ENCODE assay signal across 16 mouse cellular contexts in the genomic region with DNA sequence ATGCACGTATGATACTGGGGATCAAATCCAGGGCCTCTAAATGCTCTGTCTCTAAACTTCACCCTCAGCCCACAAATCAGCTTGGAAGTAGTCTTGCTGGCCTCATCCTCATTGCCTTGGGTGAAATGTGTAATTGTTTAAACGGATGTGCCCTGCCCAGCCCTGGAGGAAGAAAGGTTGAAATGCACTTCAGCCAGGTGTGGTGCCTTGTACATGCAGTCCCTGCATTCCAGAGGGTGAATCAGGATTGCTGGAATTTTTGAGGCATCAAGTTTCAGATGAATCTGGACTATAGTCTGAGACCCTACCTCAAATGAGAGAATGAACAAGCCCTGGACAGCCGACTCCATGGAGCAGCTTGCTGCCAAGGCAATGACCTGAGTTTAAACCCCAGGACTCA. TPM values are rescaled to one million over a fixed set of nuclear protein-coding genes. Genes with fewer than 3 reads are reported as not detected.
DNase-seq lines count a peak whose midpoint lies in the region; ATAC-seq and TF ChIP-seq lines count a peak whose summit lies in the region.
"Had no signal": no experiment of that assay in that cellular context is flagged by ENCODE, and none has a peak within 500 bp of the region (broad histone marks: within the 10 kb centered on the region; RNA-seq: fewer than 3 reads in every experiment).

No protein-coding gene starts in this region.

- no peak overlapping the region for H3K4me2 ChIP-seq in kidney, postnatal 0 days (ENCODE audit: low read length)
- no peak overlapping the region for H3K4me2 ChIP-seq in stomach, embryonic 15.5 days
- H3K4me2 ChIP-seq: heart, embryonic 11.5 days; liver, embryonic 15.5 days had no signal

- H3K36me3 ChIP-seq in kidney, postnatal 0 days (ENCODE audit: insufficient read depth, low read length) = no peaks in the 10 kb centered on the region
- H3K36me3 ChIP-seq in ES-E14 (ENCODE audit: control insufficient read depth, insufficient read depth, low read length, poor library complexity, severe bottlenecking) = no peaks in the 10 kb centered on the region
- no peaks in the 10 kb centered on the region for H3K36me3 ChIP-seq in stomach, embryonic 15.5 days
- H3K36me3 ChIP-seq: hindbrain, embryonic 10.5 days; liver, embryonic 15.5 days had no signal

- H3K9ac ChIP-seq in kidney, postnatal 0 days (ENCODE audit: low read depth, low read length) = no peak overlapping the region
- no peak overlapping the region for H3K9ac ChIP-seq in ES-E14 (ENCODE audit: insufficient read depth, low read depth, low read length, poor library complexity, severe bottlenecking)
- no peak overlapping the region for H3K9ac ChIP-seq in stomach, embryonic 15.5 days
- H3K9ac ChIP-seq: liver, embryonic 15.5 days had no signal

- no peaks in the 10 kb centered on the region for H3K27me3 ChIP-seq in kidney, postnatal 0 days (ENCODE audit: insufficient read depth, low read length)
- H3K27me3 ChIP-seq in stomach, embryonic 15.5 days (replicated peaks) = no peaks in the 10 kb centered on the region
- H3K27me3 ChIP-seq: liver, embryonic 15.5 days had no signal

- in situ Hi-C loops in ES-E14 (cut with MboI; ENCODE audit: low sequenced_read_pairs in 2 of 2, unreplicated experiment in 2 of 2) = no loop called here

- 43% methylated on average over 3 of the region's 3 CpGs for WGBS in kidney, postnatal 0 days
- WGBS in stomach, embryonic 15.5 days = 35% methylated on average over 3 of the region's 3 CpGs

- no peak for ATAC-seq in kidney, postnatal 0 days (replicated peaks; ENCODE audit: low FRiP score, low read depth)
- no peak for ATAC-seq in stomach, embryonic 15.5 days (ENCODE audit: insufficient read depth, low FRiP score, low read depth)

- 0 out of 2 replicates have a peak overlapping the region, but pooled peaks have one; percentile 4 for H3K27ac ChIP-seq in kidney, postnatal 0 days
- peak overlapping the region; percentile 86 for H3K27ac ChIP-seq in ES-E14 (ENCODE audit: insufficient read depth, low read depth, low read length, poor library complexity, severe bottlenecking)
- peak overlapping the region; percentile 62; the same call in 1 of the 2 replicates for H3K27ac ChIP-seq in stomach, embryonic 15.5 days
- H3K27ac ChIP-seq: hindbrain, embryonic 10.5 days; left cerebral cortex, adult 2 months; liver, embryonic 15.5 days had no signal

- no peak overlapping the region for H3K4me3 ChIP-seq in kidney, postnatal 0 days (replicated peaks; ENCODE audit: low read depth, low read length)
- H3K4me3 ChIP-seq in ES-E14 (ENCODE audit: insufficient read depth in 1 of 2, low read depth in 1 of 2, low read length in 2 of 2, poor library complexity in 1 of 2, severe bottlenecking in 1 of 2) = no peak overlapping the region
- H3K4me3 ChIP-seq in stomach, embryonic 15.5 days (replicated peaks) = no peak overlapping the region
- H3K4me3 ChIP-seq: hindbrain, embryonic 10.5 days; left cerebral cortex, adult 2 months; liver, embryonic 15.5 days; megakaryocyte, embryonic 14.5 days had no signal

- H3K4me1 ChIP-seq in kidney, postnatal 0 days (replicated peaks; ENCODE audit: insufficient read depth, low read length) = no peaks in the 10 kb centered on the region
- peaks cover 5 to 27% of the 10 kb centered on the region in 2 experiments; a peak in 2 of 4 replicates for H3K4me1 ChIP-seq in ES-E14 (ENCODE audit: control insufficient read depth in 2 of 2, insufficient read depth in 2 of 2, low read length in 2 of 2, poor library complexity in 1 of 2)
- H3K4me1 ChIP-seq in stomach, embryonic 15.5 days = peaks cover 33% of the 10 kb centered on the region; the same call in 1 of the 2 replicates

- DNase-seq in kidney, postnatal 0 days (ENCODE audit: low spot score) = no peak
- no peak for DNase-seq in kidney, adult 9 months
- DNase-seq in ES-E14 (ENCODE audit: low read depth, low spot score) = peak; percentile 61
- peak; percentile 33 for DNase-seq in hindlimb bud, embryonic 11.5 days (ENCODE audit: extremely low spot score, low read depth, low spot score)
- no peak for DNase-seq in cerebellum, adult 11 months
- DNase-seq in urinary bladder, adult 18-20 months (ENCODE audit: low spot score in 2 of 2) = no peak
- DNase-seq: cerebellum, postnatal 25 days; kidney, postnatal 14 days; thymus, adult 2 months had no signal

- no peaks in the 10 kb centered on the region for H3K9me3 ChIP-seq in kidney, postnatal 0 days (replicated peaks; ENCODE audit: low read length)
- H3K9me3 ChIP-seq in ES-E14 (ENCODE audit: control insufficient read depth, insufficient read depth, low read depth, low read length) = no peaks in the 10 kb centered on the region
- H3K9me3 ChIP-seq in stomach, embryonic 15.5 days = no peaks in the 10 kb centered on the region
- H3K9me3 ChIP-seq: hindbrain, embryonic 10.5 days; liver, embryonic 15.5 days had no signal

- TF ChIP-seq CTCF in kidney, postnatal 0 days (IDR thresholded peaks at IDR 0.05; ENCODE audit: low read depth) = no peak

TF ChIP-seq in ES-E14, 5 proteins besides CTCF, POLR2A, EP300 and RAD21:
- TF ChIP-seq ZNF384 (IDR thresholded peaks at IDR 0.05; ENCODE audit: low read depth, low read length) (no peak), HCFC1 (IDR thresholded peaks at IDR 0.05; ENCODE audit: borderline replicate concordance, insufficient read depth, low read length) (no peak), ZC3H11A (IDR thresholded peaks at IDR 0.05; ENCODE audit: borderline replicate concordance, low read depth, low read length) (no peak), CHD2 (IDR thresholded peaks at IDR 0.05; ENCODE audit: low read depth, low read length) (no peak), MAFK (IDR thresholded peaks at IDR 0.05; ENCODE audit: insufficient read depth, low read depth, low read length) (no peak)

RNA-seq across cellular contexts. Expression of gene Gcnt3, which starts 10.0 kb away (rescaled TPM):
- 2.6 and 2.9 TPM in 2 replicates for polyA plus RNA-seq in kidney, postnatal 0 days (2015; fragmentation: Nextera tagmentation; extraction: Ambion mirVana)
- total RNA-seq in ES-E14 (2012; rRNA removed) = 1.1 and 1.3 TPM in 2 replicates
- 12.0 and 12.6 TPM in 2 replicates for polyA plus RNA-seq in stomach, embryonic 15.5 days (2015; fragmentation: Nextera tagmentation; extraction: Ambion mirVana)
- total RNA-seq: left cerebral cortex, adult 2 months had no signal
- polyA plus RNA-seq: heart, embryonic 11.5 days; hindbrain, embryonic 10.5 days; liver, embryonic 15.5 days; spleen, adult 2 months; thymus, adult 2 months had no signal

RNA-seq across cellular contexts. Expression of gene Gtf2a2, which starts 35.5 kb away (rescaled TPM):
- 210 and 211 TPM in 2 replicates for polyA plus RNA-seq in kidney, postnatal 0 days (2015; fragmentation: Nextera tagmentation; extraction: Ambion mirVana)
- 42.8 and 70.9 TPM in 2 replicates for total RNA-seq in ES-E14 (2012; rRNA removed)
- polyA plus RNA-seq in stomach, embryonic 15.5 days (2015; fragmentation: Nextera tagmentation; extraction: Ambion mirVana) = 197 and 205 TPM in 2 replicates

RNA-seq across cellular contexts. Expression of gene Bnip2, which starts 58.6 kb away (rescaled TPM):
- 88.9 and 90.6 TPM in 2 replicates for polyA plus RNA-seq in kidney, postnatal 0 days (2015; fragmentation: Nextera tagmentation; extraction: Ambion mirVana)
- total RNA-seq in ES-E14 (2012; rRNA removed) = 63.6 and 68.9 TPM in 2 replicates
- 93.5 and 98.9 TPM in 2 replicates for polyA plus RNA-seq in stomach, embryonic 15.5 days (2015; fragmentation: Nextera tagmentation; extraction: Ambion mirVana)

Comparison
In these comparisons a context has a peak if more than half of its experiments do, and no peak if none do; other contexts are left out.
1. DNase-seq: peak in ES-E14 (single experiment) and hindlimb bud, embryonic 11.5 days (single experiment); none in kidney, postnatal 0 days (single experiment), kidney, adult 9 months (single experiment), cerebellum, adult 11 months (single experiment) and urinary bladder, adult 18-20 months (0 of 2).
2. H3K27ac ChIP-seq: peak in every context shown above with its lines; median percentile 86 in ES-E14; 62 in stomach, embryonic 15.5 days; 4 in kidney, postnatal 0 days.